Mouse (Mus musculus) heart, adult 2 months (tissue): ENCODE measurements at regions not wholly inside any gene's neighbourhood (a gene's known extent, or its start where the extent isn't known, plus 50 kb on each side); places are given as distances from the start of the nearest gene placed in this dataset.

ENCODE experiments used
- DNase-seq, 2 experiments: peaks; one replicate each; pipeline ENCODE4 v3.0.0; 2021
- H3K27ac ChIP-seq: fragments of 200-600 bp; 2 replicates; pipeline ENCODE4 v1.8.1; 2022
- H3K27me3 ChIP-seq: fragments of 200-500 bp; 2 replicates; pipeline ENCODE4 v1.6.1; 2012; ENCODE audit warnings: mild to moderate bottlenecking, low read length, inconsistent platforms, mixed read lengths; ENCODE audit not compliant: control insufficient read depth, insufficient read depth
- H3K36me3 ChIP-seq: fragments of 200-500 bp; 2 replicates; pipeline ENCODE4 v1.6.1; 2012; ENCODE audit warnings: low read length, inconsistent platforms; ENCODE audit not compliant: control insufficient read depth, insufficient read depth
- H3K4me1 ChIP-seq: fragments of 200-500 bp; 2 replicates; pipeline ENCODE4 v1.6.1; 2011; ENCODE audit warnings: low read length; ENCODE audit not compliant: control insufficient read depth, insufficient read depth
- H3K4me3 ChIP-seq: fragments of 200-600 bp; 2 replicates; pipeline ENCODE4 v1.8.1; 2022
- H3K79me2 ChIP-seq: fragments of 200-500 bp; replicated peaks from 2 replicates; pipeline ENCODE4 v1.6.1; 2012; ENCODE audit warnings: mild to moderate bottlenecking, inconsistent platforms, low read length, moderate library complexity, mixed read lengths; ENCODE audit not compliant: control insufficient read depth, insufficient read depth
- H3K9ac ChIP-seq: fragments of 200-500 bp; 2 replicates; pipeline ENCODE4 v1.6.1; 2012; ENCODE audit warnings: low read depth, mild to moderate bottlenecking, control low read depth, inconsistent platforms, low read length, mixed read lengths
- CTCF ChIP-seq: fragments of 200-600 bp; IDR thresholded peaks from 2 replicates; pipeline ENCODE4 v1.8.1; 2022; ENCODE audit warnings: antibody characterized with exemption, mild to moderate bottlenecking, moderate library complexity
- EP300 ChIP-seq: fragments of 200-500 bp; IDR thresholded peaks from 2 replicates; pipeline ENCODE4 v1.6.1; 2011; ENCODE audit warnings: low read depth, low read length, control low read depth; ENCODE audit not compliant: insufficient read depth
- POLR2A ChIP-seq: fragments of 200-500 bp; IDR thresholded peaks from 2 replicates; pipeline ENCODE4 v1.6.1; 2011; ENCODE audit warnings: mild to moderate bottlenecking, low read depth, low read length, control low read depth; ENCODE audit not compliant: insufficient read depth
- WGBS: fragments of 180-500 bp; shearing (Covaris S2); methylation state at CpG from one replicate; pipeline ENCODE4 v1.1.7; 2018; 5-methylcytosine and 5-hydroxymethylcytosine counted together
- intact Hi-C: fragments of 180-260 bp; cut with DNase I; formaldehyde crosslinking; loops from one replicate; pipeline ENCODE4 v1.15.1; 2025

GRCm38 (mm10) chr3:80255304-80255703 is 371.0 kb downstream of the Fam198b start:
- TF ChIP-seq CTCF (no peak), EP300 (no peak), POLR2A (no peak)
- no peaks in the 10 kb centered on the region for H3K36me3 ChIP-seq
- no peaks in the 10 kb centered on the region for H3K27me3 ChIP-seq
- no peak overlapping the region for H3K9ac ChIP-seq
- no peaks in the 10 kb centered on the region for H3K4me1 ChIP-seq
- no peaks in the 10 kb centered on the region for H3K79me2 ChIP-seq
- WGBS: 69% methylated on average over 3 of the region's 3 CpGs
- intact Hi-C loops: no loop called here
- no peak overlapping the region for H3K27ac ChIP-seq
- DNase-seq: no peak
- H3K4me3 ChIP-seq: no peak overlapping the region

DNA sequence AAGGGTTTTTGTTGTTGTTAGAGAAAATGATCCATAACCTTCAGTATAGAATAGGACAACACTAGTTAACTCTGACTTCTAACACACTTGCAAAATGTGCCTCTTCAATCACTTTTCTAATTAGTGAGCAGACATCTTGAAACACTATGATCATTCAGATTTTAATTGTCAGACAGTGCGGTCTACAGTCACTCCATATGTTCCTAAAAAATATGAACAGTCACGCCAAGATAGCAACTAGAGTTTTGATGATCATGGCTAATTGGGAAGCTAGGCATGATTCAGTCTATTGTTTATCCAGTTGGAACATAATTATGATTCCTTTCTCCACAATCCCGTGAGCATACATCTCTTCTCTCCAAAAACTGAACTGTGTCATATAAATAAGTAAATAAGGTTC is 372.1 kb downstream of the Fam198b start:
- Histone ChIP-seq H3K79me2 (no peaks in the 10 kb centered on the region), H3K4me1 (no peaks in the 10 kb centered on the region), H3K36me3 (no peaks in the 10 kb centered on the region), H3K27ac (no peak overlapping the region), H3K27me3 (no peaks in the 10 kb centered on the region), H3K4me3 (no peak overlapping the region), H3K9ac (no peak overlapping the region)
- intact Hi-C loops: no loop called here
- no peak for DNase-seq
- 78% methylated on average over 3 of the region's 3 CpGs for WGBS
- TF ChIP-seq POLR2A (no peak), EP300 (no peak), CTCF (no peak)

GRCm38 (mm10) chr3:80263095-80263494 is 378.8 kb downstream of the Fam198b start:
- intact Hi-C loops: no loop called here
- no peaks in the 10 kb centered on the region for H3K79me2 ChIP-seq
- 70% methylated on average over 2 of the region's 2 CpGs for WGBS

DNA sequence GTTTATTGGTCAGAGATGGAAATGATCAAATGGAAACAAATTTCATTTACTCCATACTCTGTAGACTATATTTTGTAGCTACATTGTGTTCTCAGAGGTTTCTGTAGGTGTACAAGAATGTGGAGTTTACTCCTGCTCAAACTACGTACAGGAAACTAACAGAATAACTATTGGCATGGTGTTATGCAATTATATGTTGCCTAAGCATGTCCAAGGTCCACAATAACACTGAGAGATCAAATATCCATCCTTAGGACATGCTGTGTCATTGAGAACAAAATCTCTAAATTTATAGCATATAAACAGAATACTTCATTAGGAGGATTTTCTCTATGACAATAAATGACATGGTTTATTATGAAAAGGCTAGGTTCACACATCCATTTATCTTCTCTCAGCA is 400.3 kb downstream of the Fam198b start:
- no peak for DNase-seq
- H3K27ac ChIP-seq: no peak overlapping the region
- H3K4me3 ChIP-seq: no peak overlapping the region
- H3K36me3 ChIP-seq: no peaks in the 10 kb centered on the region
- no peaks in the 10 kb centered on the region for H3K79me2 ChIP-seq
- TF ChIP-seq EP300 (no peak), CTCF (no peak), POLR2A (no peak)
- no peaks in the 10 kb centered on the region for H3K4me1 ChIP-seq
- no peaks in the 10 kb centered on the region for H3K27me3 ChIP-seq
- 71% methylated on average over 1 of the region's 1 CpGs for WGBS
- no peak overlapping the region for H3K9ac ChIP-seq
- intact Hi-C loops: no loop called here

More at GRCm38 (mm10) chr3:80263095-80263494, 378.8 kb downstream of the Fam198b start:
- Histone ChIP-seq H3K4me1 (no peaks in the 10 kb centered on the region), H3K27ac (no peak overlapping the region), H3K9ac (no peak overlapping the region), H3K27me3 (no peaks in the 10 kb centered on the region), H3K36me3 (no peaks in the 10 kb centered on the region), H3K4me3 (no peak overlapping the region)
- TF ChIP-seq CTCF: no peak
- no peak for TF ChIP-seq POLR2A
- TF ChIP-seq EP300: no peak
- no peak for DNase-seq

DNA sequence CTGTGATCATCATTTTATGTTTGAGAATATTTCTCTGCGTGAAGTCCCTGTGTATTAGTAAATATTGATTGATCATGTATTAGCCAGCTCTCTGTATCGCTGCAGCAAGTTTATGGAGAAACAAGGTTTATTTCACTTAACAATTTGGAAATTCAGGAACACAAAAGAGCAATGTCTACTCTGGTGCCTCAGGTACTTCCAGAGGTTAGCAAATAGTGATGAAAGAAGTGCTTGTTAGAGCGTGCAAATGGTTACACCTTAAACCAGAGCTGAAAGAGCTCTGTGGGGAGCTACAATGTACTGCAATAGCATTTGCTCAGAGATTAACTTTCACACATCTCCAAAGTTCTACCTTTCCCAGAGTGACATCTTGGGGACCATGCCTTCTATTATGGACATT is 400.9 kb downstream of the Fam198b start:
- TF ChIP-seq POLR2A: no peak
- no peak for TF ChIP-seq EP300
- no peak for TF ChIP-seq CTCF
- H3K4me3 ChIP-seq: no peak overlapping the region
- H3K27ac ChIP-seq: no peak overlapping the region
- 71% methylated on average over 3 of the region's 3 CpGs for WGBS
- H3K4me1 ChIP-seq: no peaks in the 10 kb centered on the region
- no peak overlapping the region for H3K9ac ChIP-seq
- intact Hi-C loops: no loop called here
- DNase-seq: no peak
- no peaks in the 10 kb centered on the region for H3K79me2 ChIP-seq
- H3K27me3 ChIP-seq: no peaks in the 10 kb centered on the region
- H3K36me3 ChIP-seq: no peaks in the 10 kb centered on the region

GRCm38 (mm10) chr3:80293485-80293884 is 409.2 kb downstream of the Fam198b start:
- Histone ChIP-seq H3K27ac (no peak overlapping the region), H3K79me2 (no peaks in the 10 kb centered on the region), H3K27me3 (no peaks in the 10 kb centered on the region), H3K4me1 (no peaks in the 10 kb centered on the region), H3K9ac (no peak overlapping the region), H3K4me3 (no peak overlapping the region), H3K36me3 (no peaks in the 10 kb centered on the region)
- DNase-seq: no peak
- WGBS: 75% methylated on average over 4 of the region's 4 CpGs
- TF ChIP-seq EP300 (no peak), POLR2A (no peak), CTCF (no peak)
- intact Hi-C loops: no loop called here

- no peak for TF ChIP-seq POLR2A
- TF ChIP-seq EP300: no peak
- TF ChIP-seq CTCF: no peak
- WGBS: 68% methylated on average over 4 of the region's 4 CpGs
Measured at GRCm38 (mm10) chr3:80307632-80308031, 423.3 kb downstream of the Fam198b start.

More at GRCm38 (mm10) chr3:80307632-80308031, 423.3 kb downstream of the Fam198b start:
- no peak overlapping the region for H3K4me3 ChIP-seq
- H3K27me3 ChIP-seq: no peaks in the 10 kb centered on the region
- no peaks in the 10 kb centered on the region for H3K4me1 ChIP-seq
- no peaks in the 10 kb centered on the region for H3K36me3 ChIP-seq
- intact Hi-C loops: no loop called here
- H3K79me2 ChIP-seq: no peaks in the 10 kb centered on the region
- H3K27ac ChIP-seq: no peak overlapping the region
- H3K9ac ChIP-seq: no peak overlapping the region
- no peak for DNase-seq
